Mouse (Mus musculus) G1E-ER4 (cell line): ENCODE measurements around the gene Akr1b8. TPM values are rescaled to one million over a fixed set of nuclear protein-coding genes. Genes with fewer than 3 reads are reported as not detected.

Source experiments
- GATA1 ChIP-seq: IDR thresholded peaks from one replicate; pipeline ENCODE4 v1.8.0; 2012; ENCODE audit warnings: low read length, inconsistent platforms
- polyA plus RNA-seq: library from polyadenylated mRNA; stranded (reverse); fragments of >175 nt; gene quantifications from 2 replicates; pipeline ENCODE4 v1.2.3, GENCODE M21; 2012

Gene Akr1b8
- 0.08 TPM in 1 of 2 replicates, not detected in the other for polyA plus RNA-seq

DNA sequence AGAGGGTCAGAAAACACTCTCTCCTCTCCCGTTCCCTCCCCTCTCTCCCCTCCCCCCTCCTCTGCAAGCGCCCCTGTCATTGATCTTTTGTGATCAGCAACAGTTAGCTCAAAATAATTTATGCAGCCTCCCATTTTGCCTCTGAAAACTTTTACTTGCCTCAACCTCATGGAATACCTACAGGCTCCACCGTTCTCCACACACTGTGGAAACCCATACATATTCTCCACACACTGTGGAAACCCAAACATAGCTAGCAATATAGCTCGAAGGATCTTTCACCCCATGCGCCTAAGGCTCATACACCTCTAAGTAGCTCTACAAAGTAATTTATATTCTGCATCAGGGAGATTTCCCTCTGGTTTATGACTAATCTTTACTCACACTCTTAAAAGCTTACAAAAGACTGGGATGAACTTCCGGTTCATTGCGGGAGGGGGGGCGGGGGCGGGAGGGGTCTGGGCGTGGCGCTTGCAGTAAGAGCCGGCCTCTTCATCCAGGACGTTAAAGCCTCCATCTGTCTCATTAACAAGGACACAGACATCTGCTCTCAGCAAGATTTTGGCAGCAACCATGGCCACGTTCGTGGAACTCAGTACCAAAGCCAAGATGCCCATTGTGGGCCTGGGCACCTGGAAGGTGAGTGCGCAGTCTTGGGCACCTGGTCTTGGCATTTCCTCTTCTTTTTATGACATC lies at the start of gene Akr1b8:
TSS of gene Akr1b8 (plus strand) at position 462 of the 696 bp plus-strand sequence.
- TF ChIP-seq GATA1, result no peak

DNA sequence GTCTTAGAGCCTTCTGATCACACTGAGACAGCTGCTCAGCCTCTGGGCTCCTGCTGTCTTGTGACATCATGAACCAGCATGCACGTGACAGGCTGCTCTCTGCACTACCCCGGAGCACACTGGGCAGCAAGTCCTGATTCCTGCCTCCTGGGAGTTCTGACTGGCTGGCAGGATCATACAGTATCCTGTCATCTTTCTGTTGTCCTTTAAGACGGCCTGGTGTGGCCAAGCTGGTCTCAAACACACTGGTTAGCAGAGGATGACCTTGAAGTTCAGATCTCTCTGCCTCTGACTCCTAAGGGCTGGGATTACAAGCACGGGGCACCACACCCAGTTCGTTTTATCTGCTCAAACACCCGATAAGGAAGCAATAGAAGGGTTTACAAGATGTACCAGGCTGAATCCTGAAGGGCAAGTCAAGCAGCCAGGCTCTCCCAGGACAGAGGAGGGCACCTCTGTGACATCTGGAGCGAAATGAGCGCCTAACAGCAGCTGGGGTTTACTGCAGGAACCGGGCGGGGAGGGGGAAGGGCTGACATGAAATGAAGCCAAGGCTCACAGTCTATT lies 49.2 kb upstream of the Akr1b8 start:
- TF ChIP-seq GATA1, result no peak

DNA sequence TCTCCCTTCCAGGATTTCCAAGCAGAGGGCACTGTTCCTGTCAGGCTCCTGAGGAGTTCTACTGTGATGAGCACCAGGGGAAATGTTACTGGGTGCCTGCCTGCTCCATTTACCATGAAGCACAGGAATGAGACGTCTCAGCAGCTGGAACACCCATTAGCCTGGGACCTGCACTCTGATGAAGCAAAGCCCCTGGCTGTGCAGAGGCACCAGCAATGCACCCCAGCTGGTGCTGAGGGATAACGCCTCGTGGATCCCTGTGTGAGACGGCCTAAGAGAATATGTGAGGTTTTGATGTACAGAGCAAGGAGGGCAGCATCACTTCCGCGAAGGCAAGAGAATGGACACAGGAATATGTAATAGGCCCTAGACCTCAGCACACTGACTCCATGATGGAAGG lies 47.1 kb upstream of the Akr1b8 start:
- TF ChIP-seq GATA1, result no peak

DNA sequence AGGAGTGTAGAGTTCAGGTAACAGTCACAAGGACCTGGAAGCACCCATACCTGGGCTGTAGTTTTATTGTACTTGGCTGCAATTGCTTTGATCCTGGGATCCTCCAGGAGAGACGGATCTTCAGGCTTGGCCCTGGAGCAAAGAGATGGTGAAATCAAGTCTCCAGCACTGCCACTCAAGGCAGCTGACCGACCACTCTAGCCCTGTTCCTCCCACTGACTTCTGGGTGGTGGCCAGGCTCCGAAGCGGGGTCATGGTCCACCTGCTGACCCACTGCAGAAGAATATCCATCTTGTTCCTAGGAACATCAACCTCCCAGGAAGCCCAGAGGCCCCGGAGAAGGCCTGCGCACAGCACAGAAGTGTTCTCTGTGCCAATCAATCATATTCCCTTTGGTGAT lies 44.4 kb upstream of the Akr1b8 start:
- TF ChIP-seq GATA1, result no peak

DNA sequence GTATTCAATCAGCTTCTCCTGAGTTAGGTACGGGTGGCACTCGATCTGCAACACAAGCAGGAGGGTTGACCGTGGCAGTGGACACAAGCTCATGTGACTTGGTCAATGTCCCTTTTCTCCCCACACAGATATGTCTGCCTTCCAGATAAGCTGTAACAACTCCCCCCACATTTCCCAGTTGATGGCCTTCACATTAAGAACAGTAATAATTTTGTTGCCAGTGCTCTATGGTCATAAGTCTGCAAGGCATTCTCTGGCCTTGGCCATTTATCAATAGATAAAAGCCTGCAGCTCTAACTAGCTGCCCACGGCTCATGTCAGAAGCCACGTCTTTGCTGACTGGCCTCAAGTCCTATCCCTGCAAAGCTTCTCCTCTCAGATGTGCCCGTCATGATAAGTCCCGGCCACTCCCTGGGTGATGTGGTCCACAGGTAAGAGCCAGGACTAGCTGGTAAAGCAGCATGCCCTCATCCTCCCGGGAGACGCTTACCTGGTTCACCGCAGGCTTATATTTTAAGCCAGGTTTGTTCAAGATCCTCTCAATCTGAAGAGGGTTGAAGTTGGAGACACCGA lies 43.8 kb upstream of the Akr1b8 start:
- TF ChIP-seq GATA1, result no peak

DNA sequence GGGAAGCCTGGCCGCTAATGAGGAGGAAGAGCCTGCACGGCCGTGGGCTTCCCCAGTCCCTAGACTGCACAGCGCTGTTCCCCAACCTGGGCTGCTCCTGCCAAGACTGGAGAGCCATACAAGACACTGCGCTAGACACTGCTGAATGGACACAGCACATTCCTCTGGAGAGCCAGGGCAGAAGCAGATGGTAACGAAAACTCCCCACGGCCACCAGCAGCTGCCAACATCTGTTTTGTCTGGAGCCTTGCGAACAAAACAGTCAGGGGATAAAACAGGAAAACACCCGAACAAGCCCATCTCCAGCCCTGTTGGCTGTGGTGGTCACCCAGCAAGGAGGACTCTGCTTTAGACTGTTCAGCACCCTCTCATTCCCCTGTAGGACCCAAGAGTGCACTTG lies 40.5 kb upstream of the Akr1b8 start:
- no peak for TF ChIP-seq GATA1

DNA sequence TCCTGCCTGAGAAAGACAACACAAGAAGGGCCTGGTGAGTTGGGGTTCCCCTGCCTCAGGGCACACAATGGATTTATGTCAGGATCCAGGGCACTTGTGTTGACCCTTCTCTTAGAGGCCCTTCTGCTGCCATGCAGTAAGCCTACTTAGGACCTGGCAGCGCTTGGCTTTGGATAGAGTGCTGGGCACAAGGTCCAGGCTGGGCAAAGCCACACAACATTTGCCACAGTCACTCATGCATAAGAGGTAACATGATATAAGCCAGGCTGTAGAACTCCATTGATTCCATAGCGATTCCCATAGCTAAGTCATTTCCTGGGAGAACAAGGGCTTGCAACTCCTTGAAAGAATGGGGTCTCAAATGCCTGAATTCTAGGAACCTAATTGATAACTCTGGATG lies 40.0 kb upstream of the Akr1b8 start:
- TF ChIP-seq GATA1, result no peak

DNA sequence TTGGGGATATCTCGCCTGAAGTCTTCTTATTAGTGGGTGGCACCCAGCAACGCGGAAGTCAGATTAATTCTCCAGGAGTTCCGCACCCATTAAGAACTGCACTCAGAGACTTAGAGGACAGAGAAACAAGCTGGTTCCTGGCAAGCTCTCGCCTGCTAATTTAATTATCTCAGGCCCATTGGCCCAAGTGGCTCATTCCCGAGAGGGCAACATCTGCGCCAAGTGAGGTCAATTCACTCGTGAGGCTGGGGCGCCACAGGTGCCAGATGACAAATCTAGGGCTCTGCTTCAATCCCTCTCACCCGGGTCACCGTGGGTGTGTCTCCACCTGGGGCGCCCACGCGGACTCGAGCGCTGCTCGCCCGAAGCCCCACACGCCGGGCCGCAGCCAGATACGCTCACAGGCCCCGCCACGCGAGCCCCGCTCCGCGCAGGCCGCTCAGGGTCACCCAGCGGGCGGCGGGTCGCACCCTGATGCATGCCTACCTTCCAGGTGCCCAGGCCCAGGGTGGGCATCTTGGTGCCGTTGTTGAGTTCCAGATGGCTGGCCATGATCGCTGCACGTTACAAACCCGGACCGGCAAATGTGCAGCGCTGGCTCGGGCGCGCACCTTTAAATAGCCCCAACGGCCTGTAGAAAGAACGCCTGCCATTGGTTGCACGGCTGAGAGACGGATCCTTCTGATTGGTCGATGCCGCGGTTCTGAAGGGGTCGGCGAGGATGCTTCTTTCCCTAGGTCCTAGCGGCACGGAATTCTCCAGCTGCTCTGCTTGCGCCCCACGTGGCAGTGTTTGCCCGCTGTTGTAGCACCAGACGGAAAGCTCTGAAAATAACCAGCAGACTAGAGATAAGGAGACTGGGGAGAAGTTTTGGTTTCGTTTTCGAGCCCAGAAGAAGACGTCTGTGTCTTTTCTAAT lies 36.8 kb upstream of the Akr1b8 start, which contains the start of gene Akr1b3:
TSS of gene Akr1b3 (minus strand) at position 625 of the 918 bp plus-strand sequence.
- TF ChIP-seq GATA1, result no peak

DNA sequence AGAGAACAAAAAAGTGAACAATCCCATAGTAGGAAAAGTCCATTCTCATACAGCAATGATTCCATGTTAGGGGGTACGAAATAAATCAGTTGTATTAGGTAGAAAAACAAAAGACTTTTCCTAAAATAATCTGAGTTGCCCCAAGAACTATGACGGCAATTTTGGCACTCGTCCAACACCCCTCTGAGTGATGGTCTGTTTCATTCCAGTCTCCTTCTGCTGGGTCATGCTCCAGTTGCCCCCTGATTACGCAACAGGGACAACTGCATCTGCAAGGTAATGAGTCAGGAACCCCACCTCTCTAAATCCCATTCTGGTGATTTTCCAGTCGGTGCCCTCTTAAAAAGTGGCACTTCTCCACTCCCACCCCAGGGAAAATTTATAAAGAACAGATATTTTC lies 35.7 kb upstream of the Akr1b8 start:
- TF ChIP-seq GATA1, result no peak

DNA sequence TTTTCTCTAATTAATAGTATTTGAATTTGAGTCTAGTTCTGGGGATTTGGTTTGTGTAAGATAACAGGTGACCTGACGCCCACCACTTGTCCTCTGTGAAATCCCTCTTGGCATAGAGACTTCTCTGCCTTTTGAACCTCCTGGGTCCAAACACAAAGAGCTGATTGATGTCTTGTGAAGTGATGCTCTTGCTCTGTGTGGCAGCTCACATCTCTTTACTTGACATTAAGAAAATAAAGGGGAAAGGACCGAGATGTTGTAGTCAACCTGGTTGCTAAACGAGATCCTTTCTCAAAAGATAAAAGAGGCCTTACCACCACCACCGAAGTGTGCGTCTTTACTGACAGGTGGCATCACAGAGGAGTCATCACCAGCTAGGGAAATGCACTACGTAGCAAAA lies 35.3 kb upstream of the Akr1b8 start:
- no peak for TF ChIP-seq GATA1

DNA sequence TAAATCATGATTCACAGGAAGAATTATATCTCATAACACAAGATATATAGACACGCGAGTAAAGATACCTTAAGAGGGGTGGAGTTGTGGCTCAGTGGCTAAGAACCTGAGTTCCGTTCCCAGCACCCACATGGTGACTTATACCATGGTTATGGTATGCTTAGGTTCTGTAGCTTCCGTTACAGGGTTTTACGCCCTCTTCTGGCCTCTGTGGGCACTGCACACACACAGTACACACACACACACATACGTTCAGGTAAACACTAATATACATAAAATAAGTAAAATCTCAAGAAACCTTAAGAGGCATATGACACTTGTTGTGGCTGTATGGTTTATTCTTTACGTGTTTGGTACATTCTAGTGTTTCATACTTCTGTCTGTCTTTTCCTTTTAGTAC lies 31.8 kb upstream of the Akr1b8 start:
- no peak for TF ChIP-seq GATA1

DNA sequence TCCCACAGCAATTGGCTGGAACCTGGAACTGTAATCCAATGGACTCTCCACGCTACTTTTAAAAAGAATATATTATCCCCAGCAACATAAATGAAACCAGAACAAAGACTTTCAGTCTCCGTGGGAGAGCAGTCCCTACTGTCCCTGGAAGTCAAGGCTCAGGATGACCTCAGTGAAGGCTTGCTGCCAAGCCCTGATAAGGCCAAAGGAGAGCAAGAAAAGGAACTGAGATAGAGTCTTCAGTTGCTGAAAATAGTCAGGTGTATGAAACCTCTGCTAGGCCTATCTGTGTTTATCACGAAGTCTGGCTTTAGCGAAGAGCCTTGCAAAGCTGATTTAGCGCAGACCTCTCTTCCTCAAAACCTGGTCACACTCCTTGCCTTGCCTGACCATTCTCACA lies 22.5 kb upstream of the Akr1b8 start:
- no peak for TF ChIP-seq GATA1

DNA sequence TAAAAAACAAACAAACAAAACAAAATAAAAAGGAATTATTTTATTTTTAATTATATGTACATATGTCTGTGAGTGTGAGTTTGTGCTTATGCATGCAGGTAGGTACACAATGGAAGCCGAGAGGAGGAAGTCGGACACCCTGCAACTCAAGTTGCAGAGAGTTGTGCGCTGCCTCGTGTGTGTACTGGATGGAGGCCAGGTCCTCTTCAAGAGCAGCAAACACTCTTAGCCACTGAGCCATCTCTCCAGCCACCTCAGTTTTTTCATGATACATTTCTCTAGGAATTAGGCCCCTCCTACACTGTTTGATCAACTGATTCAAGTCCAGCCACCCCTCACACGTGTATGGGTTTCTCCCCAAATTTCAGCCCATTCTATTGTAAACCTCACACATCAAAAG lies 19.2 kb upstream of the Akr1b8 start:
- TF ChIP-seq GATA1, result no peak

DNA sequence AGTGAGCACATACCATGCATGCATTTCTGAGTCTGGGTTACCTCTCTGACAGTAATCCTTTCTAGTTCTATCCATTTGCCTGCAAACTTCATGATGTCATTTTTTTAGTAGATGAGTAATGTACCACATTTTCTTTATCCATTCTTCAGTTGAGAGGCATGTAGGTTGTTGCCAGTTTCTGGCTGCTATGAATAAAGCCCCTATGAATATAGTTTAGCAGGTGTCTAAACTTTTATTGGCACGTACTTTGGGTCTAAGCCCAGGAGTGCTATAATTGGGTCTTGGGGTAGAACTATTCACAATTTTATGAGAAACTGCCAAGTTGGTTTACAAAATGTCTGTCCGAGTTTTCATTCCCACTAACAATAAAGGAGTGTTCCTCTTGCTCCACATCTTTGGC lies 16.1 kb upstream of the Akr1b8 start:
- TF ChIP-seq GATA1, result no peak

DNA sequence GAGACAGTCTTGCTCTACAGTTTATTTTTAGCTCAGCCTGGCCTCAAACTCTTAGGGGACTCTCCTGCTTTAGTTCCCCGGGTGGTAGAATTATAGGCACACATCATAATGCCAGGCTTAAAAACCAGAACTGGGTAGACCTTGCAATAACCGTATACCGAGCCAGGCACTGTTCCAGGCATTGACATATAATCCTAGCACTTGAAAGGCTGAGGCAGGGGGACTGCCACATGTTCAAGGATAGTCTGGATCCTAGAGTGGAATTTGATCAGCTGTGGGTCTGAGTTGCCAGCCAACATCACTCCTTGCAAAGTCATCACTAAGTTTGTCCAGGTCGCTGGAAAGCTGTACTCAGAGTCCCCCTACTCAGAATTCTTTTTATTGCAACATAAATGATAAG lies 11.9 kb upstream of the Akr1b8 start:
- no peak for TF ChIP-seq GATA1

DNA sequence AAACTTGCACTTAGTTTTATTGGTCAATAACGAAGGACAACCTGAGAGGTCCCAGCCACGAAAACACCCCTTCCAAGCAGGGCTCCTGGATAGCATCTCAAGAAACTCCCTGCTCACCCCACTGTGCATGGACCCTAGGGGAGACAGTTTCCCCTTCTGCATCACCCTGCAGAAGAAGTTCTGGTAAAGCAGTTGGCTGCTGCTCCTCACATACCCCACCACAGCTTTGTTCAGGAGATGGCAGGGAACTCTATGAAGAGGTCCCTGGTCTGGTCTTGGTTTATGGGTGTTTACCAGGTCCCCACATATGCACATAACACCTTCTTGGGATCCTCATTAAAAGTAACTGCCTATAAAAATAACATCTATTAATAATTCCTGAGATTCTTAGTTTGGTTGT lies 11.4 kb upstream of the Akr1b8 start:
- TF ChIP-seq GATA1, result no peak
